Mouse (Mus musculus) layer of hippocampus, postnatal 25 days (tissue): ENCODE data around the gene Gas2. TPM values are rescaled to one million over a fixed set of nuclear protein-coding genes. Genes with fewer than 3 reads are reported as not detected.

ENCODE experiments used
- DNase-seq, 2 experiments: peaks; one replicate each; pipeline ENCODE4 v3.0.0; 2022; ENCODE audit warnings: mixed read lengths in 2 of 2, low spot score in 1 of 2; ENCODE audit errors: extremely low spot score in 1 of 2
- total RNA-seq, 2 experiments: library from RNA; stranded (reverse); gene quantifications; 2 replicates each; pipeline ENCODE4 v1.2.3; 2021

The Gas2 gene
- total RNA-seq, 2 experiments from 2014 or later: 16.5 to 19.9 TPM

GRCm38 (mm10) chr7:51962219-51962952, 100.6 kb downstream of the Gas2 start:
- DNase-seq: no peak

GRCm38 (mm10) chr7:51964681-51965080, 102.9 kb downstream of the Gas2 start:
- no peak for DNase-seq

- no peak for DNase-seq
Measured at GRCm38 (mm10) chr7:51967581-51967980, 105.8 kb downstream of the Gas2 start.

GRCm38 (mm10) chr7:51969379-51969778, 107.6 kb downstream of the Gas2 start:
- DNase-seq: no peak

- DNase-seq: peak; percentile 28 to 60
Measured at GRCm38 (mm10) chr7:51972252-51972855, 110.5 kb downstream of the Gas2 start.

GRCm38 (mm10) chr7:51973091-51973490, 111.3 kb downstream of the Gas2 start:
- no peak for DNase-seq

- DNase-seq: no peak
Measured at GRCm38 (mm10) chr7:51973526-51973925, 111.7 kb downstream of the Gas2 start.

- DNase-seq: no peak
Measured at GRCm38 (mm10) chr7:51975181-51975580, 113.4 kb downstream of the Gas2 start.

GRCm38 (mm10) chr7:51979271-51979670, 117.5 kb downstream of the Gas2 start:
- DNase-seq: no peak

- no peak for DNase-seq
Measured at GRCm38 (mm10) chr7:51982303-51982702, 120.5 kb downstream of the Gas2 start.

- DNase-seq: no peak
Measured at GRCm38 (mm10) chr7:51985763-51986162, 123.9 kb downstream of the Gas2 start.

GRCm38 (mm10) chr7:51986909-51987308, 125.1 kb downstream of the Gas2 start:
- DNase-seq: no peak

- no peak for DNase-seq
Measured at GRCm38 (mm10) chr7:51991020-51991419, 129.2 kb downstream of the Gas2 start.

GRCm38 (mm10) chr7:52005511-52006295, 143.9 kb downstream of the Gas2 start, which contains the start of gene Svip:
Gene Svip (minus strand): TSS chr7:52006018.
- peak; percentile 70 to 77 for DNase-seq

GRCm38 (mm10) chr7:52006296-52006630, 144.4 kb downstream of the Gas2 start:
- no peak for DNase-seq

- no peak for DNase-seq
Measured at GRCm38 (mm10) chr7:52007138-52007537, 145.3 kb downstream of the Gas2 start.

- DNase-seq: no peak
Measured at GRCm38 (mm10) chr7:52013457-52013856, 151.6 kb downstream of the Gas2 start.

- no peak for DNase-seq
Measured at GRCm38 (mm10) chr7:52015180-52015579, 153.4 kb downstream of the Gas2 start.

- DNase-seq: no peak
Measured at GRCm38 (mm10) chr7:52015628-52016027, 153.8 kb downstream of the Gas2 start, which contains the start of gene 1700015G11Rik. Gene 1700015G11Rik (minus strand): TSS chr7:52015728.

- DNase-seq: no peak
Measured at GRCm38 (mm10) chr7:52022039-52022438, 160.2 kb downstream of the Gas2 start.

GRCm38 (mm10) chr7:52024050-52024626, 162.3 kb downstream of the Gas2 start:
- no peak for DNase-seq
